Mouse (Mus musculus) forebrain, embryonic 15.5 days (tissue): ENCODE measurements around the gene Gpr179. TPM values are rescaled to one million over a fixed set of nuclear protein-coding genes. Genes with fewer than 3 reads are reported as not detected.

Experiments
- ATAC-seq: fragments of 200-750 bp; cut with Nextera tagmentation; replicated peaks from 2 replicates; pipeline ENCODE4 v1.8.0; 2017; ENCODE audit warnings: mild to moderate bottlenecking, moderate TSS enrichment, moderate library complexity
- H3K27ac ChIP-seq: fragments of 300-500 bp; sonication (generic); replicated peaks from 2 replicates; pipeline ENCODE4 v1.5.1; 2015; ENCODE audit warnings: mild to moderate bottlenecking, inconsistent platforms
- H3K27me3 ChIP-seq: fragments of 300-500 bp; sonication (generic); 2 replicates; pipeline ENCODE4 v1.6.1; 2015; ENCODE audit warnings: inconsistent platforms
- H3K36me3 ChIP-seq: fragments of 300-500 bp; sonication (generic); 2 replicates; pipeline ENCODE4 v1.6.1; 2015; ENCODE audit warnings: mild to moderate bottlenecking, inconsistent platforms
- H3K4me1 ChIP-seq: fragments of 300-500 bp; sonication (generic); 2 replicates; pipeline ENCODE4 v1.6.1; 2015; ENCODE audit warnings: inconsistent platforms
- H3K4me2 ChIP-seq: fragments of 300-500 bp; sonication (generic); replicated peaks from 2 replicates; pipeline ENCODE4 v1.6.1; 2015; ENCODE audit warnings: mild to moderate bottlenecking, inconsistent platforms
- H3K4me3 ChIP-seq: fragments of 300-500 bp; sonication (generic); 2 replicates; pipeline ENCODE4 v1.5.1; 2015; ENCODE audit warnings: mild to moderate bottlenecking, inconsistent platforms
- H3K9ac ChIP-seq: fragments of 300-500 bp; sonication (generic); replicated peaks from 2 replicates; pipeline ENCODE4 v1.6.1; 2015; ENCODE audit warnings: mild to moderate bottlenecking, inconsistent platforms
- H3K9me3 ChIP-seq: fragments of 300-500 bp; sonication (generic); 2 replicates; pipeline ENCODE4 v1.6.1; 2016; ENCODE audit warnings: inconsistent platforms
- WGBS: fragments of 180-500 bp; shearing (Covaris S2); methylation state at CpG from one replicate; pipeline ENCODE4 v1.1.7; 2015; ENCODE audit warnings: mixed read lengths; 5-methylcytosine and 5-hydroxymethylcytosine counted together
- polyA plus RNA-seq: library from polyadenylated mRNA; unstranded; fragments of >200 nt; fragmentation: Nextera tagmentation; extraction: Ambion mirVana; gene quantifications from 2 replicates; pipeline ENCODE4 v1.2.1, GENCODE M21; 2015

Gpr179 gene
- 0.18 and 0.33 TPM in 2 replicates for polyA plus RNA-seq

DNA sequence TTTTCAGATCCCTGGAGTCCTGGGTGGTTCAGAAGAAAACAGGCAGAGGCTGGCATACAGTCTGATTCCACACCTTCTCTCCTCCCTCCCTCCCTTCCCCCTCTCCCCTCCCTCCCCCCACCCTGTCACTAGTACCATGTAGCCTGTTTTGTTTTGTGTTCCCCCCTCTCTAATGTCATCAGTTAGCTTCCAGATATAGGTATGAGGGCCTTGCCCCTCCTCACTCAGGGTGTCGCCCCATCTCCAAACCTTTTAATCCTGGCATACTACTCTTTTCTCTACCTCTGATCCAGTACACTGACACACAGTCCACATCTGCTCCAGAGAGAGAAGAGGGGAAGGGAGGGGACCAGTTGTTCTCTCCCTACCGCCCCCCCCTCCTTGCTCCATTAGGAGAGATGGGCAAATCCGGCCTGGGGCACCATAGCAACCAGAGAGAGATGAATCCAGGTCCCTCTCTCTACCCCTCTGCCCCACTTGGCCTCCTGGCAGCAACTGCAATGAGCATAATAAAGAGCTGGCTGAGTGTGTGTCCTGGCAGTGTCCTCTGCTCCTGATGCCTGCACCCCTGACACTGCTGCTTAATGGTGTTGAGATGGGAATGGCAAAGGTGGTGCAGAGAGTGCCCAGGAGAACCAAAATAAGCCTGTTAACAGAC, at the start of gene Gpr179:
Gene Gpr179 (minus strand): TSS at position 51 of the 658 bp plus-strand sequence.
- ATAC-seq: no peak
- Histone ChIP-seq H3K4me3 (no peak within 1 kb of the TSS), H3K4me2 (no peak within 1 kb of the TSS), H3K36me3 (no peaks in the 10 kb centered on the region), H3K4me1 (peaks cover 13% of the 10 kb centered on the region), H3K27ac (no peak within 1 kb of the TSS), H3K27me3 (no peaks in the 10 kb centered on the region), H3K9ac (no peak within 1 kb of the TSS), H3K9me3 (no peaks in the 10 kb centered on the region)
- 67% methylated on average over 3 of the region's 3 CpGs for WGBS

- 10% methylated on average over 6 of the region's 6 CpGs for WGBS
- ATAC-seq: peak; percentile 35; the same call in 1 of the 2 replicates
- Histone ChIP-seq H3K36me3 (0 out of 2 replicates have a peak, but pooled peaks cover 3% of the 10 kb centered on the region), H3K27me3 (no peaks in the 10 kb centered on the region; the same call in 1 of the 2 replicates), H3K4me1 (peaks cover 31% of the 10 kb centered on the region), H3K9me3 (no peaks in the 10 kb centered on the region), H3K4me3 (0 out of 2 replicates have a peak overlapping the region, but pooled peaks have one; percentile 37), H3K9ac (0 out of 2 replicates have a peak overlapping the region, but pooled peaks have one; percentile 14), H3K4me2 (peak overlapping the region; percentile 63), H3K27ac (peak overlapping the region; percentile 73)
Observed at GRCm38 (mm10) chr11:97401082-97401481, 49.2 kb upstream of the Gpr179 start.

- Histone ChIP-seq H3K4me3 (peak overlapping the region; percentile 37), H3K27me3 (no peaks in the 10 kb centered on the region), H3K4me1 (peaks cover 22% of the 10 kb centered on the region), H3K36me3 (peaks cover 8% of the 10 kb centered on the region; the same call in 1 of the 2 replicates), H3K4me2 (peak overlapping the region; percentile 63), H3K9ac (peak overlapping the region; percentile 38; the same call in 1 of the 2 replicates), H3K9me3 (no peaks in the 10 kb centered on the region), H3K27ac (peak overlapping the region; percentile 73; the same call in 1 of the 2 replicates)
- WGBS: 4% methylated on average over 23 of the region's 23 CpGs
- ATAC-seq: peak; percentile 30
Observed at GRCm38 (mm10) chr11:97399958-97400710, 48.3 kb upstream of the Gpr179 start.

- H3K27me3 ChIP-seq: no peaks in the 10 kb centered on the region
- no peak overlapping the region for H3K4me3 ChIP-seq
- no peak overlapping the region for H3K27ac ChIP-seq
- H3K4me2 ChIP-seq: no peak overlapping the region
- H3K36me3 ChIP-seq: peaks cover 20% of the 10 kb centered on the region
- no peaks in the 10 kb centered on the region for H3K9me3 ChIP-seq
- no peak for ATAC-seq
- peaks cover 16% of the 10 kb centered on the region for H3K4me1 ChIP-seq
- H3K9ac ChIP-seq: no peak overlapping the region
- 92% methylated on average over 2 of the region's 2 CpGs for WGBS
Observed at GRCm38 (mm10) chr11:97398506-97398905, 46.6 kb upstream of the Gpr179 start.

DNA sequence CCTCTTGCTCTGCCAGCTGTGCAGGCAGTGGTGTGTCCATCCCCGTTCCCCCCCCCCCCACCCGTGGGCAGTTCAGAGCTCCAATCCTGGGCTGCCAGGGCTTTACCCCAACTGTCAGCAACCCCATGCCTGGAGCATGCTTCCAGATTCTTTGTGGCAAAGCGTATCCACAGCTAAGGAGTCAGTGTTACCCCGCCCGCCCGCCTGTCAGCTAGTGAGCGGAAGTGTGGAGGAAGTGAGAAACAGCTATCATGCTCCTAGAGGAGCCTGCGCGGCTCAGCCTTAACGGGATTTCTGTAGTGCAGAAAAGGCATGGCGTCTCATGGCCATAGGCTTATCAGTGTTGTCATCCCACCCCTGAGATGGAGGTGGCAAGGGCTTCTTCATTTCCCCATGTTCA, 42.3 kb upstream of the Gpr179 start:
- Histone ChIP-seq H3K9ac (no peak overlapping the region), H3K9me3 (no peaks in the 10 kb centered on the region), H3K4me1 (peaks cover 6% of the 10 kb centered on the region; the same call in 1 of the 2 replicates), H3K36me3 (peaks cover 57% of the 10 kb centered on the region), H3K27ac (no peak overlapping the region), H3K4me3 (no peak overlapping the region), H3K4me2 (no peak overlapping the region), H3K27me3 (no peaks in the 10 kb centered on the region)
- ATAC-seq: no peak
- WGBS: 84% methylated on average over 11 of the region's 11 CpGs

DNA sequence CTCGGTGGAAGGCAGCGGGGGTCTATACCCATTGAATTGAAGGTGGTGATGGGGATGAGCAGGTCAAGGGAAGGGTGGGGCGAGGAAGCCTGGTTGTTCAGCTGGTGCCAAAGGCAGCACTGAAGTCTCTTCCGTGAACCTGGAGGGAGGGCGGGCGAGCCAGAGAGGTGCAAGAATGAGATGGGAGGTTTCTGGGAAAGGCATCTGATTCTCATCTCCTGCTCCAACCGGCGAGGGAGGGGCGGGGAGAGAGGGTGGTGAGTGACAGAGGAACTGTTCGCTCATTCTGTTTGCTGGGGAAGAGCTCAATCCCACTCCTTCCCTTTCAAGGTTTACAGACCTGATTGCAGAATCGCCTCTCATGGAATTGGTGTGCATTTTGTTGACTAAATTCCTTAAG, 41.8 kb upstream of the Gpr179 start:
- no peak for ATAC-seq
- Histone ChIP-seq H3K27ac (no peak overlapping the region), H3K4me3 (no peak overlapping the region), H3K9ac (no peak overlapping the region), H3K36me3 (peaks cover 62% of the 10 kb centered on the region), H3K9me3 (no peaks in the 10 kb centered on the region), H3K4me2 (no peak overlapping the region), H3K4me1 (peaks cover 6% of the 10 kb centered on the region; the same call in 1 of the 2 replicates), H3K27me3 (no peaks in the 10 kb centered on the region)
- WGBS: 82% methylated on average over 11 of the region's 11 CpGs

GRCm38 (mm10) chr11:97389127-97389526, 37.2 kb upstream of the Gpr179 start:
- peaks cover 69% of the 10 kb centered on the region for H3K36me3 ChIP-seq
- WGBS: 85% methylated on average over 8 of the region's 8 CpGs

DNA sequence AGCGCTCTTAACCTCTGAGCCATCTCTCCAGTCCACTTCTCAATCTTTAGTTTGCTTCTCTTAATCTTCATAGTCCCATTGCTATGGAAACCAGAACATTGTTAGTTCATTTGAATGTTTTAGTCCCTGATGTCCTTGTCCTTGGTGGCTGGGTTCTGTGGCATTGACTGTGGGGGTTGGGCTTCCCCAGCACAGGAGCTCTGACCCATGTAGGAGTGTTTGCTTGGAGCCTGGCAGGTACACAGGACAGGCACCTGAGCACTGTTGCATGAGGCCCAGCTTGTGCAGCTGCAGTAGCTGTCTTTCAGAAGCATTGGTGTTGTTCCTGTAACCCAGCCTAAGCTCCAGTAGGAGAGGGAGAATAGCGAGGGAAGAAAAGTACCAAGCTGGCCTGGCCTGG, 35.9 kb upstream of the Gpr179 start:
- 87% methylated on average over 2 of the region's 2 CpGs for WGBS
- no peak overlapping the region for H3K4me3 ChIP-seq
- peaks cover 13% of the 10 kb centered on the region for H3K4me1 ChIP-seq
- H3K4me2 ChIP-seq: no peak overlapping the region
- H3K36me3 ChIP-seq: peaks cover 67% of the 10 kb centered on the region
- no peak for ATAC-seq
- H3K27me3 ChIP-seq: no peaks in the 10 kb centered on the region
- H3K9me3 ChIP-seq: no peaks in the 10 kb centered on the region
- no peak overlapping the region for H3K27ac ChIP-seq
- H3K9ac ChIP-seq: no peak overlapping the region

More at GRCm38 (mm10) chr11:97389127-97389526, 37.2 kb upstream of the Gpr179 start:
- Histone ChIP-seq H3K27ac (no peak overlapping the region), H3K27me3 (no peaks in the 10 kb centered on the region), H3K9me3 (no peaks in the 10 kb centered on the region), H3K4me1 (peaks cover 6% of the 10 kb centered on the region; the same call in 1 of the 2 replicates), H3K4me3 (no peak overlapping the region), H3K9ac (no peak overlapping the region), H3K4me2 (no peak overlapping the region)
- ATAC-seq: no peak

- Histone ChIP-seq H3K4me3 (no peak overlapping the region), H3K9ac (no peak overlapping the region), H3K36me3 (peaks cover 49% of the 10 kb centered on the region), H3K9me3 (no peaks in the 10 kb centered on the region), H3K27me3 (no peaks in the 10 kb centered on the region), H3K27ac (peak overlapping the region; percentile 11; the same call in 1 of the 2 replicates), H3K4me1 (peaks cover 7% of the 10 kb centered on the region; the same call in 1 of the 2 replicates), H3K4me2 (no peak overlapping the region)
- ATAC-seq: no peak
- 51% methylated on average over 2 of the region's 2 CpGs for WGBS
Observed at GRCm38 (mm10) chr11:97383764-97384163, 31.9 kb upstream of the Gpr179 start.

- Histone ChIP-seq H3K4me3 (no peak overlapping the region), H3K4me2 (no peak overlapping the region), H3K9me3 (no peaks in the 10 kb centered on the region), H3K4me1 (peaks cover 7% of the 10 kb centered on the region; the same call in 1 of the 2 replicates), H3K36me3 (peaks cover 52% of the 10 kb centered on the region), H3K27me3 (no peaks in the 10 kb centered on the region), H3K27ac (no peak overlapping the region; the same call in 1 of the 2 replicates), H3K9ac (no peak overlapping the region)
- 91% methylated on average over 2 of the region's 2 CpGs for WGBS
- ATAC-seq: no peak
Observed at GRCm38 (mm10) chr11:97383017-97383416, 31.1 kb upstream of the Gpr179 start.

DNA sequence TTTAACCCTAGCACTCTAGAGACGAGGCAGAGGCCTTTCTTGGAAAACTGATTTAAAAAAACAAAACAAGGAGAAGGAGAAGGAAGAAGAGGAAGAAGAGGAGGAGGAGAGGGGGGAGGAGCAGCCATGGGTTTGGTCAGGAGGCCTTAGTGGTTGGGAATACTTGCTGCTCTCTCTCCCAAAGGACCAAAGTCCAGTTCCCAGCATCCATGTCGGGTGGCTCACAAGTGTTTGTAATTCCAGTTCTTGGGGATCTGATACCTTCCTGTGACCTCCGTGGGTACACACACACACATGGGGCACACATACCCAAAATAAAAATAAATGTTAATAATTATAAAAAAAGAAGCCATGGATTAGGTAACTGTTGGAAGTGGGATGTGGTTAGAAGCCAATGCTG, 28.2 kb upstream of the Gpr179 start:
- WGBS: 92% methylated on average over 3 of the region's 3 CpGs
- Histone ChIP-seq H3K4me3 (no peak overlapping the region), H3K27me3 (no peaks in the 10 kb centered on the region), H3K27ac (no peak overlapping the region), H3K9ac (no peak overlapping the region), H3K36me3 (peaks cover 63% of the 10 kb centered on the region), H3K9me3 (no peaks in the 10 kb centered on the region), H3K4me2 (no peak overlapping the region), H3K4me1 (peaks cover 7% of the 10 kb centered on the region; the same call in 1 of the 2 replicates)
- no peak for ATAC-seq

DNA sequence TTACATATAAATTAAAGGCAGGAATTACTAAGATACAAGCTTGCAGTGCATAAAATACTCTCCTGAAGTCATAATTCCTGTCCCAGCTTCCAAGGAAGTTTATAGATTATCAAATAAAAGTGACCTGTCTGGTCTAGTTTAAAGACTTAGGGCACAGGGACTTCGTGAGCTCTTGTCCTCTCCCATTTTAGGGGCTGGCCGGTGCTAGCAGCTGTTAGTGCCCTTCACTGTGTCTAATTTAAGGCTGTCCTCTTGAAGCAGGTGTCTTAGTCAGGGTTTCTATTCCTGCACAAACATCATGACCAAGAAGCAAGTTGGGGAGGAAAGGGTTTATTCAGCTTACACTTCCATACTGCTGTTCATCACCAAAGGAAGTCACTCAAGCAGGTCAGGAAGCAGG, 21.5 kb upstream of the Gpr179 start:
- Histone ChIP-seq H3K27me3 (no peaks in the 10 kb centered on the region), H3K27ac (no peak overlapping the region), H3K4me1 (peaks cover 20% of the 10 kb centered on the region), H3K9ac (no peak overlapping the region), H3K9me3 (no peaks in the 10 kb centered on the region), H3K36me3 (peaks cover 31% of the 10 kb centered on the region), H3K4me3 (no peak overlapping the region), H3K4me2 (no peak overlapping the region)
- no peak for ATAC-seq
- WGBS: 92% methylated on average over 2 of the region's 2 CpGs
